Mouse (Mus musculus): ENCODE results near the gene Cela2a.

- TF ChIP-seq CTCF (IDR thresholded peaks at IDR 0.05; ENCODE audit: control insufficient read depth, insufficient read depth, low read length) (no peak), POLR2A (IDR thresholded peaks at IDR 0.05; ENCODE audit: borderline replicate concordance, control insufficient read depth, low read depth, low read length) (no peak)
Observed at GRCm38 (mm10) chr4:141862867-141863266, 36.9 kb upstream of the Cela2a start.
